Mouse (Mus musculus): ENCODE results near the gene Faah. TPM values are rescaled to one million over a fixed set of nuclear protein-coding genes. Genes with fewer than 3 reads are reported as not detected.

Faah gene
- total and polyA plus RNA-seq, 3 experiments, result 10.8 to 22.2 TPM; not detected in 1

- no peak overlapping the region for H3K4me3 ChIP-seq (ENCODE audit: control insufficient read depth in 1 of 2, insufficient read depth in 1 of 2, low read depth in 2 of 2, low read length in 2 of 2)
- H3K79me2 ChIP-seq (ENCODE audit: control insufficient read depth, insufficient read depth, low read length, poor library complexity), result no peaks in the 10 kb centered on the region
- H3K27ac ChIP-seq (ENCODE audit: control insufficient read depth, low read depth, low read length), result no peak overlapping the region
- no peak for DNase-seq (ENCODE audit: low read depth, low spot score)
- H3K36me3 ChIP-seq (ENCODE audit: control insufficient read depth in 1 of 2, insufficient read depth in 2 of 2, low read length in 2 of 2), result no peaks in the 10 kb centered on the region
- no peak for TF ChIP-seq MAZ (IDR thresholded peaks at IDR 0.05; ENCODE audit: low read depth, low read length)
- no peak for TF ChIP-seq USF1 (IDR thresholded peaks at IDR 0.05; ENCODE audit: low read depth, low read length)
- TF ChIP-seq CHD1 (IDR thresholded peaks at IDR 0.05; ENCODE audit: low read depth, low read length), result no peak
- no peak for TF ChIP-seq CTCF (IDR thresholded peaks at IDR 0.05 in 2 of 3, conservative IDR thresholded peaks at IDR 0.05 in 1 of 3; ENCODE audit: control insufficient read depth in 1 of 3, insufficient read depth in 1 of 3, low read depth in 2 of 3, low read length in 3 of 3, poor library complexity in 1 of 3, severe bottlenecking in 1 of 3)
- TF ChIP-seq ZMIZ1 (IDR thresholded peaks at IDR 0.05; ENCODE audit: low read depth, low read length), result no peak
- no peak for TF ChIP-seq USF2 (IDR thresholded peaks at IDR 0.05; ENCODE audit: borderline replicate concordance in 1 of 2, insufficient read depth in 1 of 2, low read depth in 1 of 2, low read length in 2 of 2)
- no peak for TF ChIP-seq MAFK (IDR thresholded peaks at IDR 0.05; ENCODE audit: borderline replicate concordance, low read depth, low read length)
- TF ChIP-seq TCF12 (IDR thresholded peaks at IDR 0.05; ENCODE audit: low read depth, low read length), result no peak
- no peak for TF ChIP-seq MAX (IDR thresholded peaks at IDR 0.05; ENCODE audit: low read length)
- TF ChIP-seq ELF1 (IDR thresholded peaks at IDR 0.05; ENCODE audit: low read depth, low read length), result no peak
- TF ChIP-seq POLR2AphosphoS2 (IDR thresholded peaks at IDR 0.05; ENCODE audit: low read length), result no peak
- TF ChIP-seq HCFC1 (IDR thresholded peaks at IDR 0.05; ENCODE audit: low read depth, low read length), result no peak
- no peak for TF ChIP-seq POLR2AphosphoS5 (IDR thresholded peaks at IDR 0.05; ENCODE audit: borderline replicate concordance, low read depth, low read length)
- H3K9me3 ChIP-seq (replicated peaks; ENCODE audit: insufficient read depth, low read length), result no peaks in the 10 kb centered on the region
- H3K9ac ChIP-seq (ENCODE audit: control insufficient read depth, low read depth, low read length, poor library complexity, severe bottlenecking), result no peak overlapping the region
- no peaks in the 10 kb centered on the region for H3K27me3 ChIP-seq (ENCODE audit: control insufficient read depth in 1 of 2, insufficient read depth in 2 of 2, low read length in 2 of 2)
- H3K4me1 ChIP-seq (ENCODE audit: control insufficient read depth in 1 of 2, insufficient read depth in 2 of 2, low read length in 2 of 2), result no peaks in the 10 kb centered on the region
These were observed 22.7 kb upstream of the Faah start for GRCm38 (mm10) chr4:116040466-116040865.

GRCm38 (mm10) chr4:116033374-116033773, 15.6 kb upstream of the Faah start:
- Histone ChIP-seq H3K9ac (ENCODE audit: control insufficient read depth, low read depth, low read length, poor library complexity, severe bottlenecking) (no peak overlapping the region), H3K4me1 (ENCODE audit: control insufficient read depth in 1 of 2, insufficient read depth in 2 of 2, low read length in 2 of 2) (no peaks in the 10 kb centered on the region), H3K27me3 (ENCODE audit: control insufficient read depth in 1 of 2, insufficient read depth in 2 of 2, low read length in 2 of 2) (no peaks in the 10 kb centered on the region), H3K79me2 (ENCODE audit: control insufficient read depth, insufficient read depth, low read length, poor library complexity) (no peaks in the 10 kb centered on the region), H3K9me3 (replicated peaks; ENCODE audit: insufficient read depth, low read length) (no peaks in the 10 kb centered on the region), H3K4me3 (ENCODE audit: control insufficient read depth in 1 of 2, insufficient read depth in 1 of 2, low read depth in 2 of 2, low read length in 2 of 2) (no peak overlapping the region), H3K27ac (ENCODE audit: control insufficient read depth, low read depth, low read length) (no peak overlapping the region), H3K36me3 (ENCODE audit: control insufficient read depth in 1 of 2, insufficient read depth in 2 of 2, low read length in 2 of 2) (no peaks in the 10 kb centered on the region; a peak in 1 of 4 replicates)
- no peak for DNase-seq (ENCODE audit: low read depth, low spot score)
- TF ChIP-seq ZC3H11A (IDR thresholded peaks at IDR 0.05; ENCODE audit: low read depth, low read length) (no peak), E2F4 (IDR thresholded peaks at IDR 0.05; ENCODE audit: borderline replicate concordance, low read depth, low read length) (no peak), MXI1 (IDR thresholded peaks at IDR 0.05; ENCODE audit: low read depth, low read length) (no peak), BHLHE40 (IDR thresholded peaks at IDR 0.05; ENCODE audit: borderline replicate concordance, low read depth, low read length) (no peak), RAD21 (IDR thresholded peaks at IDR 0.05; ENCODE audit: low read depth, low read length) (no peak), NRF1 (IDR thresholded peaks at IDR 0.05; ENCODE audit: insufficient read depth, low read depth, low read length, poor library complexity, severe bottlenecking) (no peak)
